ENCODE assay signal across 22 mouse cellular contexts in genomic region chr8:45452115-45452514, GRCm38 (mm10). TPM values are rescaled to one million over a fixed set of nuclear protein-coding genes. Genes with fewer than 3 reads are reported as not detected.
DNase-seq lines count a peak whose midpoint lies in the region; ATAC-seq and TF ChIP-seq lines count a peak whose summit lies in the region.
"Had no signal": no experiment of that assay in that cellular context is flagged by ENCODE, and none has a peak within 500 bp of the region (broad histone marks: within the 10 kb centered on the region; RNA-seq: fewer than 3 reads in every experiment).

No protein-coding gene starts in this region.

- peak; percentile 80 for DNase-seq in gastrocnemius, adult 2 months
- DNase-seq in gastrocnemius, postnatal 10 days, result no peak
- DNase-seq in right cerebral cortex, adult 2 months (ENCODE audit: low spot score in 2 of 2), result peak; percentile 22 to 33
- no peak for DNase-seq in right cerebral cortex, postnatal 10 days (ENCODE audit: low spot score in 2 of 2)
- DNase-seq in heart, postnatal 10 days, result peak; percentile 52 to 64
- no peak for DNase-seq in midbrain, postnatal 0 days (ENCODE audit: low spot score)
- DNase-seq in forebrain, embryonic 10.5 days (ENCODE audit: extremely low spot score, low spot score), result no peak
- DNase-seq: adrenal gland, postnatal 36 days; cerebellum, adult 2 months; kidney, postnatal 36 days; lung, adult 2 months; lung, postnatal 4 days; thymus, adult 2 months had no signal

- H3K36me3 ChIP-seq in midbrain, postnatal 0 days (ENCODE audit: insufficient read depth, low read length), result no peaks in the 10 kb centered on the region
- H3K36me3 ChIP-seq in forebrain, embryonic 10.5 days (replicated peaks), result no peaks in the 10 kb centered on the region
- H3K36me3 ChIP-seq: embryonic facial prominence, embryonic 10.5 days; forebrain, embryonic 12.5 days; limb, embryonic 12.5 days; liver, embryonic 12.5 days had no signal

- peak overlapping the region; percentile 25 for H3K4me3 ChIP-seq in gastrocnemius, adult 2 months
- H3K4me3 ChIP-seq in midbrain, postnatal 0 days (ENCODE audit: low read depth, low read length), result no peak overlapping the region
- no peak overlapping the region for H3K4me3 ChIP-seq in forebrain, embryonic 10.5 days
- H3K4me3 ChIP-seq: embryonic facial prominence, embryonic 10.5 days; forebrain, embryonic 12.5 days; limb, embryonic 12.5 days; liver, embryonic 12.5 days had no signal

- no peak overlapping the region for H3K4me2 ChIP-seq in midbrain, postnatal 0 days (ENCODE audit: low read depth, low read length, poor library complexity, severe bottlenecking)
- H3K4me2 ChIP-seq: forebrain, embryonic 12.5 days; limb, embryonic 12.5 days; liver, embryonic 12.5 days had no signal

- no peaks in the 10 kb centered on the region; the same call in 1 of the 2 replicates for H3K27me3 ChIP-seq in midbrain, postnatal 0 days (ENCODE audit: insufficient read depth, low read length)
- no peaks in the 10 kb centered on the region for H3K27me3 ChIP-seq in forebrain, embryonic 10.5 days (ENCODE audit: poor library complexity, severe bottlenecking)
- H3K27me3 ChIP-seq: CH12.LX; forebrain, embryonic 12.5 days; limb, embryonic 12.5 days; liver, embryonic 12.5 days had no signal

- WGBS in midbrain, postnatal 0 days, result 90% methylated on average over 3 of the region's 3 CpGs
- WGBS in forebrain, embryonic 10.5 days, result 85% methylated on average over 3 of the region's 3 CpGs

- no peaks in the 10 kb centered on the region for H3K9me3 ChIP-seq in midbrain, postnatal 0 days (ENCODE audit: low read length)
- 0 out of 2 replicates have a peak, but pooled peaks cover 4% of the 10 kb centered on the region for H3K9me3 ChIP-seq in forebrain, embryonic 10.5 days
- H3K9me3 ChIP-seq: embryonic facial prominence, embryonic 10.5 days; forebrain, embryonic 12.5 days; limb, embryonic 12.5 days; liver, embryonic 12.5 days had no signal

- no peak for ATAC-seq in midbrain, postnatal 0 days (ENCODE audit: low FRiP score)
- ATAC-seq: hindbrain, embryonic 16.5 days; intestine, embryonic 16.5 days; liver, embryonic 12.5 days; midbrain, embryonic 16.5 days had no signal

- H3K9ac ChIP-seq in midbrain, postnatal 0 days (replicated peaks; ENCODE audit: low read length, poor library complexity, severe bottlenecking), result no peak overlapping the region
- H3K9ac ChIP-seq: forebrain, embryonic 12.5 days; limb, embryonic 12.5 days; liver, embryonic 12.5 days had no signal

- intact Hi-C loops in gastrocnemius, adult 2 months (cut with DNase I), result loop anchor here (5.0 kb wide), 1 partner anchor 480 kb away; the partner anchor contains the start of gene Ccdc110
- intact Hi-C loops in heart, postnatal 10 days (cut with DNase I), result no loop called here

- TF ChIP-seq CTCF in gastrocnemius, adult 2 months (IDR thresholded peaks at IDR 0.05), result no peak
- TF ChIP-seq CTCF in midbrain, postnatal 0 days (IDR thresholded peaks at IDR 0.05), result no peak

- peak overlapping the region; percentile 92 for H3K27ac ChIP-seq in gastrocnemius, adult 2 months
- no peak overlapping the region for H3K27ac ChIP-seq in midbrain, postnatal 0 days (ENCODE audit: low read depth, low read length)
- H3K27ac ChIP-seq in forebrain, embryonic 10.5 days, result no peak overlapping the region
- H3K27ac ChIP-seq: embryonic facial prominence, embryonic 10.5 days; forebrain, embryonic 12.5 days; limb, embryonic 12.5 days; liver, embryonic 12.5 days had no signal

- H3K4me1 ChIP-seq in midbrain, postnatal 0 days (ENCODE audit: insufficient read depth, low read length), result no peaks in the 10 kb centered on the region
- H3K4me1 ChIP-seq in forebrain, embryonic 10.5 days, result peaks cover 4% of the 10 kb centered on the region; the same call in 1 of the 2 replicates
- H3K4me1 ChIP-seq: embryonic facial prominence, embryonic 10.5 days; forebrain, embryonic 12.5 days; limb, embryonic 12.5 days; liver, embryonic 12.5 days had no signal

RNA-seq across cellular contexts. Expression of gene Tlr3, which starts 41.2 kb away (rescaled TPM):
- total RNA-seq in gastrocnemius, adult 2 months (2021), result 1 to 10 TPM in 1 of 2 experiments, under 1 TPM in 1; 0.99 to 1.8 TPM
- total RNA-seq in gastrocnemius, postnatal 10 days (2021), result 1 to 10 TPM; 3.8 TPM
- 1 to 10 TPM; 7.7 to 8.8 TPM for total RNA-seq in heart, postnatal 10 days (2021)
- total RNA-seq in midbrain, postnatal 0 days (2014; rRNA removed), result 1.2 and 2.5 TPM in 2 replicates
- polyA plus RNA-seq in midbrain, postnatal 0 days (2015; fragmentation: Nextera tagmentation; extraction: Ambion mirVana), result 0.96 and 1.7 TPM in 2 replicates
- 0.97 and 1.3 TPM in 2 replicates for polyA plus RNA-seq in forebrain, embryonic 10.5 days (2016; fragmentation: Nextera tagmentation; extraction: Ambion mirVana)
- total RNA-seq: MEL had no signal

RNA-seq across cellular contexts. Expression of gene Sorbs2, which starts 55.5 kb away (rescaled TPM):
- total RNA-seq in gastrocnemius, adult 2 months (2021), result 10 to 100 TPM; 32.8 to 80.8 TPM
- 10 to 100 TPM; 20.4 to 26.5 TPM for total RNA-seq in gastrocnemius, postnatal 10 days (2021)
- 100 to 1,000 TPM; 665 to 789 TPM for total RNA-seq in heart, postnatal 10 days (2021)
- 79.5 and 84.9 TPM in 2 replicates for total RNA-seq in midbrain, postnatal 0 days (2014; rRNA removed)
- 27.7 and 36.1 TPM in 2 replicates for polyA plus RNA-seq in midbrain, postnatal 0 days (2015; fragmentation: Nextera tagmentation; extraction: Ambion mirVana)
- 35.8 and 48.3 TPM in 2 replicates for polyA plus RNA-seq in forebrain, embryonic 10.5 days (2016; fragmentation: Nextera tagmentation; extraction: Ambion mirVana)
- total RNA-seq: CH12.LX, MEL had no signal

Comparison
In these comparisons a context has a peak if more than half of its experiments do, and no peak if none do; other contexts are left out.
1. DNase-seq: peak in gastrocnemius, adult 2 months (single experiment), right cerebral cortex, adult 2 months (2 of 2) and heart, postnatal 10 days (2 of 2); none in gastrocnemius, postnatal 10 days (single experiment), right cerebral cortex, postnatal 10 days (0 of 2), midbrain, postnatal 0 days (single experiment) and forebrain, embryonic 10.5 days (single experiment).